Mouse (Mus musculus): Measurements from ENCODE around the gene Ddb1. TPM values are rescaled to one million over a fixed set of nuclear protein-coding genes. Genes with fewer than 3 reads are reported as not detected.

Ddb1 gene
- polyA plus RNA-seq, 2 experiments from 2014 or later: 79.6 to 85.1 TPM

DNA sequence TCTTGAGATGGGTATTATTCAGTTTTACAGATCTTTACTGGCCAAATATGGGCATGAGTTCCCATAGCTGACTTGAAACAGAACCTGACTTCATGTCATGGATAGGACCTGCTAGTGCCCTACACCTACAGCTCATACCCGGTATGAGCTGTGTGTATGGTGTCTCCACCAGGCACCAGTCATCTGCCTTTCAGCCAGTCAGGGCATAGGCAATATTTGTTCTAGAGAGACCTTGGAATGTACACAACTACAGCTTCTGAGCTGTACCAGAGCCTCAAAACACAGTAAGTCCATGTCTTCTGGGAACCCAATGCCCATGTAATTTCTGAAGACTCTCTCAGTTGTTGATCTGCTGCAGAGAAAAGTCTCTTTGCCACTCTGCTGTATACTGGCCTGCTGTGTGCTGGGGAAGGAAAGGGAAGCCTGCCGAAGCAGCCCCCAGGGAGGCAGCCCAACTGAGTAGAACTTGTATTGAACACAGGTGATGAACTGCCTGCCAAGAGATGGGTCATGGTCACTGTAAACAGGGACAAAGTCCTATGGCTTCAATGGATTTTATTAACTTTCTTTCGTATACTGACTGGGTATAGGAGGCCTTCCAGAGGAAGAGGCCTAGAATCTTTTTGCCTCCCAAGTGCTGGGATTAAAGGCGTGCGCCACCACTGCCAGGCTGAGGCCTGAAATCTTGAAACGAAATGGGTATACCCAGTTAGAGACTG, 13.3 kb upstream of the Ddb1 start:
- no peak for ATAC-seq

GRCm38 (mm10) chr19:10598188-10598587, 6.9 kb upstream of the Ddb1 start:
- ATAC-seq: no peak

DNA sequence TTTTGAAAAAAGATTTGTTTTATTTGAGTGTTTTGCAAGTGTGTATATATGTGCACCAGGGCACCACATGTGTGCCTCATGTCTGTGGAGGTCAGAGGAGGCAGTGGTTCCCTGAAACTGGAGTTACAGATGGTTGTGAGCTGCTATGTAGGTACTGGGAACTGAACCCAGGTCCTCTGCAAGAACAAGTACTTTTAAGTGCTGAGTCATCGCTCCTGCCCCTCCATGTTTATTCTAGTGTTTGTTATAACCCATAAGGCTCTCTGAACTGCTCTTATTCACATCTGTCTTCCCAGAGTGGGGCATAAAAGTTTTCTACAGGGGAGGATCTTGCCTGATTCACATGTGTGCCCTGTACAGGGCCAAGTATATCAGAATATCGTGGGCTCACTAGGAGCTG, 5.5 kb upstream of the Ddb1 start:
- no peak for ATAC-seq

GRCm38 (mm10) chr19:10602247-10602769, 2.8 kb upstream of the Ddb1 start:
- no peak for ATAC-seq

DNA sequence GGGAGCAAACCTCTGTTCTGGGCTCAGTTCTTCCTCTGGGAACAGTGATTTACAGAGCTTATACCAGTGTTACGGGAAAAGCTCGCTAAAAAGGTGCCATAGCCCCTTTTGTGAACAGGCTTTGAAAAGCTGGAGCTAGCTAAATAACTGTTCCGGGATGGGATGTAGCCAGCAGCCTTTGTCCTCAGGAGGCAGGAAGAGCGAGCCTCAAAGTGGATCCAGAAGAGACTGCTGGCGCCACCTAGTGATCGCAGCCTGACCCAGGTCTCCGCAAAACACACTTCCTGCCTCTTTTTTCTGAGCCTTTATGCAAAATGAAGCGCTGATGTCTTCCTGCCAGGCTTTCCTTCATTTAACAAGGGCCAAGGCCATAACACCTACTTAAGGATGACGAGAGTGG, 2.3 kb upstream of the Ddb1 start:
- peak; percentile 57 for ATAC-seq

DNA sequence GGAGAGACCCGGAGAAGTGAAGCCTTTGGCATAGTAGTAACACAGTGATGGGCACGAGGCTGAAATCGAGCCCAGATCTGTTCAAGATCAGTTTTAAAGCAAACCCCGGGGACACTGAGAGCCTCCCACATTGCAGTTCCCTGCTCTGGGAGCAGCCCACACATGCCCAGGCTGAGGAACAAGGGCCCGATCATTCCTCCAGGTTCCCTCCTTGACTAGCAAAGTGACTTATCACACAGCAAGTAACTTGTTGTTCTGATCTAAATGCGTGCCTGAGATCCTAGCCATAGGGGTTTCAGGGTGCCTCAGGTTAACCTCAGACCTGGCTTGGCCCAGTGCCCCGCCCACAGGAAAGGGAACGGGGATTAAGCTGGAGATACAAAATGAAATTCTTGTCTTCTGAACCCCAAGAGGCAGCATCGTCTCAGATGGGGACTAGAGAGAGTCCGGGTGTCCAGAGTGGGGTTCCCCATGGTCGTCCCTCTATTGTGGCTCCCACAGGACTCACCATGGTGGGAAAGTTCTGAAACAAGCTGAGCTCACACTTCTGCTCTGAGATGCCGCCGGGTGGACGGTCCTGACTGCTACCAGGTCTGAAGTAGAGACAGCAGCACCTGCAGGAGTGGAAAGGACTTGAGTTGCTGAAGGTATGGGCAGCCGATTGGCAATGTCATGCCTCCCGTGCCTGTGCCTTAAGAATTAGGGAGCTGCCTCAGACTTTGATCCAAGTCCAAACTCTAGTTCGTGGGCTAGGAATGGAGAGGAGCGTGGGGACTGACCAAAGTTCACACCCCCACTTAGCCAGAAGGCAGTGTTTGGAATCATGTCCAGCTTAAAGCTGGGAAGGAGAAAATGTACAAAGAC, 1.2 kb upstream of the Ddb1 start:
- ATAC-seq: no peak

DNA sequence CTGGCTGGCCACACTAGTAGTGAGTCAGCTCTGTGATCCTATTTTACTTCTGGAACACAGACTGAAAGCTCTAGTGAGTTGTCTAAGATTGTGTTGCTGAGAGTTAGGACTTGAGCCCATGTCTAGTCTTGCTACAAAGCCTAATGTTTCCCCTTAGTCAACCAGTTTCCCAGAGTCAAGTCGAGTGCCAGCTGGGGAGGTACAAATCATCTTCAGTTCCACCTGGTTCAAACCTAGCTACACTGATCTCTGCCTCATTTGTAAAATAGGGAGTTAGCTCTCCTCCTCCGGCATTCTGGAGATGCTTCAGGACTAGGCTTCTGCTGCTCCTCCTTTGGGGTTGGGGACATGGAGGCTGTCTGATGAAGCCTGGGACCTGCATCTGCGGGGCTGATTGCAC, 593 bp upstream of the Ddb1 start:
- ATAC-seq: no peak

DNA sequence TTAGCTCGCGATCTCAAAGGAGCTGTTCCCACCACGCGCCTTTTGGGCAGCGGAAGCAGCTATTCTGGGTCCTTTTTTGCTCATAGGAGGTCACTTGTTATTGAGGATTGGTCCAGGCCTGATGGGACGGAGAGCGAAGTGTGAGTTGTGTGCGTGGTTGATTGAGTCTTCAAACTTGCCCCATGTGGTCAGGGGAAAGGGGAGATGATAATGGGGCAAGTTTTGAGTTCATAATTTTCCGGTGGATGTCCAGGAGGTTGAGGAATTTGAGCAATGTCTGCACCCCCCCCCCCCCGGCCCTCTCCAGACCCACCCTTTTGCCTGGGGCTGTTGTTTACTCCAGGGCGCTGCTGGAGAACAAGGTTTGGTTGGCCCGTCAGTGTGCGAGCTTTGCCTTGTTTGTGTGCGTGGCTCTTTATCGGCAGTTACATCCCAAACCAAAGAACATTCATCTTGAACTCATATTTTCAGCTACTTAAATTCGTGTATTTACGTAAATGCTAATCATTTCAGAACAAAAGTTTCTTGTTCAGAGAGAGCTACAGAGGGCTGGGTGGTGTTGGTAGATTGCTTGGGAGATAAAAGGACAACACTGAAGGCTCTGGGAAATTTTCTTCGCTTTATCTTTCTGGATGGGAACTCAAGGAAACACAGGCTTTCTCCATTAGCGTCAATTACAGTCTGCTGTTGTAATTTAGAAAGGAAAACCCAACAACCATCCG, 935 bp downstream of the Ddb1 start:
- no peak for ATAC-seq

GRCm38 (mm10) chr19:10608573-10609240, 3.6 kb downstream of the Ddb1 start:
- ATAC-seq: no peak

GRCm38 (mm10) chr19:10634106-10634871, 29.2 kb downstream of the Ddb1 start, which contains the start of gene Vwce:
Gene Vwce, plus strand, starts transcription at chr19:10634213.
- ATAC-seq: no peak

DNA sequence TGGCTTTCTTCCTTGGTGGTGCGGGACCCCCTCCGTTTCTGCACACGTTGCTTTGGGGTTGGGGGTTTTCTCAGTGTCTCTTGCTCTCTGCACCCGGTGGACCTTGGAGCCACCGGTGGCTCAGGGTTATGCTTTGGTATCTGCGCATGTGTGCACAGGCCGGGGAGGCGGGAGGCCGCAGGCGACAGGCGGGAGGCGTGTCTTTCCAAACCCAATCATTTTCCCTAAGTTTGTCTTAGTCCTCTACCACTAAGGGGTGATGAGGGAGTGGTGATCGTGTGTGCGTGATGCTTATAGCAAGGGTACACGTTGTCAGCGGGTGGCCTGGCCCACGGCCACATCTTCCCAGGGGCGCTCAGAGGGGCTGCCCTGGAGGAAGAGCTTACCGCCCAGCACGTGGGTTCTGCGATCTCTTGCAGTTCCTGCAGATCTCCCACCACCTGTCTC, 29.8 kb downstream of the Ddb1 start:
- ATAC-seq: no peak

DNA sequence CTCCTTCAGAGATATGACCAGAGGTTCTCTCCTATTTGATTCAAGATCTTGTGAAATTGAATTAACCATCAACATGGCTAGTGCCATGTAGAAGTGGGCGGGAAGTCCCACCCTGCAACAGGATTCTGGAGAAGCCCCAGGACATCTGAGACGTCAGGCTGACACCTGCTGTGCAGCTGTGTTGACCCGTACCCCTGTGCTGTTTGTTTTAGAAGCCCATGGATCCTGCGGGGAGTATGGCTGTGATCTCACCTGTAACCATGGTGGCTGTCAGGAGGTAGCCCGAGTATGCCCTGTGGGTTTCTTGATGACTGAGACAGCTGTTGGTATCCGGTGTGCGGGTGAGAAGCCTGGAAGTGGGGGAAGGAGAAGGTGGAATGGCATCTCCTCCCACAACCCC, 32.7 kb downstream of the Ddb1 start:
- no peak for ATAC-seq

DNA sequence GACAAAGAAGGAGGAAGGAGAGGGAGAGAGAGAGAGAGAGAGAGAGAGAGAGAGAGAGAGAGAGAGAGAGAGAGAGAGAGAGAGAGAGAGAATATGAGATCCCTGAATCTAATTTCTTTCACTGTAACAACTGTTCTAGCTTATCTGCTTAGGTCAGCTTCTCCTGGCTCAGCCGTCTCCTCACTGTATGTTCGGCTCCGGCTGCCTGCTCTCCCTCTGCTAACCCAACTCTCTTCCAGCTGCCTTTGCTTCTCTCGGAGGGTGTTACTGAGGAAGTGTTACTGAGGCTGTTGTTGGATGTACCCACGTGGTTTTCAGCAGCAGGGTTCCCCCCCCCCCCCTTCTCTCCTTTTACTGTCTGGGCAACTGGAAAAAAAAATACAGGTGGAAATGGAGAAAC, 35.0 kb downstream of the Ddb1 start:
- no peak for ATAC-seq

DNA sequence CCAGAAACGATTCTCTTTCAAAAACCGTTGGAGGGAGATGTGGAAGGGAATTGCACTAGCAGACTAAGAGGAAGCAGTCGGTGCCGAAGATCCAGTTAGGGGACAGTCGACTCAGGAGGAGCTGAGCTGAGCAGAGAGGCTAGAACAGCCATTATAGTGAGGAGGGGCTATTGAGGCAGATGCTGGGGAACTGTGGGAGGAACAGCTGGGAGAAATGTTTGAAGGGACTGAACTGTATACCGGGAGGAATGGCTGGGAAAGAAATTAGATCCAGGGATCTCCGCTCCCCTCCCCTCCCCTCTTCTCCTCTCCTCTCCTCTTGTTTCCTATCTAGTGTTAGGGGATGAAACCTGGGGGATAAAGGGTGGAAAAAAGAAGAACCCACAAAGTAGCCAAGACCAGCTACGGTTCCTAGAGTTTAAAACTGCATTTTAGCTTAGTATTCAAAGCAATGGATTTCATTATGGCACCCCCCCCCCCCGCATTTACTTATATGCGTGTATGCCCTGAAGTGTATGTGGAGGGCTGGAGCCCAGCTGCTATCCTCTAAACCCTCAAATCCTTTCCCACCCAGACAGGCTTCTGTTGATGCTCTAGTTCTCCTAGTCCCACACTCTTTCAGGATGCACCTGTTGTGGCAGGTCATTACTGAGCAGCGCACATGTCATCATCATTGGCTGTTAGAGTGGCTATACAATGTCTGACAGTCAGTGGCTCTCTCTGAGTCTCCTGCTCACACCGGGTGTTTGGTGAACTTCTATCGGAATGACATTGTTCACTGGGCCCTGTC, 35.7 kb downstream of the Ddb1 start:
- ATAC-seq: no peak

DNA sequence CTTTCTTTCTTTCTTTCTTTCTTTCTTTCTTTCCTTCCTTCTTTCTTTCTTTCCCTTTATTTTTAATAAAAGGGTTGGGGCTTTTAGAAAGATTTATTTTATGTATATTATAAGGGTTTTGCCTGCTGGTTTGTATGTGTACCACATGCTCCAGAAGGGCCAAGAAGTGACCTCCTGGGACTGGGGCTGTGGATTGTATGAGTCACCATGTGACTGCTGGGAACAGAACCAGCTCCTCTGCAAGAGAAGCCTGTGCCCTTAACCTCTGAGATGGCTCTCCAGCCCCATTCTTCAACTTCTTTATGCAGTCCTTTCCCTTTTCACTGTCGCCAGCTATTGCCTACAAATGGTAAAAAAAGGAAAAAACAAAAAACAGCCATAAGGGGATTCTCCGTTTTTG, 40.5 kb downstream of the Ddb1 start:
- ATAC-seq: no peak

DNA sequence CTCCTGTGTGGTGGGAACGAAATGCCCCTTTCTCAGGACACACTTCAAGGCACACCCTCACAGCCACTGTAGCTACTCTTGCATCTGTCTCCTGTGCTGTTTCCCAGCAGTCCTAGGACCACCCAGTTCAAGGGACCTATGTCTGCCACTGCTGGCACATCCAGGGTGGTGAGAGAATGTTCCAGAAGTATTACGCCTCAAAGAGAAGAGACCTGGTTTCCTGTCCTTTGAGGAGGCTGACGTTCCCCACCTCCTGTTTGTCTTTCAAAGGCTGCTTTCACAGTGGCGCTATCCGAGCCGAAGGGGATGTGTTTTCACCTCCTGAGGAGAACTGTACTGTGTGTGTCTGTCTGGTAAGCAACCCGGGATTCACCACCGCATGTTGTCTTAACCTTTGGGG, 43.0 kb downstream of the Ddb1 start:
- ATAC-seq: no peak

DNA sequence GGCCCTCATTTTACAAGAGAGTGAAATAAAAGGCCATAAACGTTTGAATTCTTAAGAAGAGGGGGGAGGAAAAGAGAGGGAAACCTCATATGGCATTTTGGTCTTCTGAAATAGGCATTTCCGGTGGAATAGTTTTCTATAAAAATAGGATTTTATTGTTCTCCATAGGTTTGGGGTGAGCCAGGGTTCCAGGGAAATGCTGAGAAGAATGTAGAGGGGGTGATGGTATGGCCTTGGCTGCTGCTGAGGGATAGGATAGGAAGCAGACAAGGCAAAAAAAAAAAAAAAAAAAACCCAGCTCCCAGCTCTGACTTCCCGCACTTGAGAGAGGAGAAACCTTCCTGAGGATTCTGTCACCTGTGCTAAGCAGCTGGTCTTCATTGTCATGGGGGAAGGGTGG, 50.9 kb downstream of the Ddb1 start:
- no peak for ATAC-seq

- no peak for ATAC-seq
Measured at GRCm38 (mm10) chr19:10657742-10658141, 52.6 kb downstream of the Ddb1 start.

GRCm38 (mm10) chr19:10658406-10658805, 53.3 kb downstream of the Ddb1 start:
- ATAC-seq: no peak

- no peak for ATAC-seq
Measured at GRCm38 (mm10) chr19:10661373-10661772, 56.2 kb downstream of the Ddb1 start.

DNA sequence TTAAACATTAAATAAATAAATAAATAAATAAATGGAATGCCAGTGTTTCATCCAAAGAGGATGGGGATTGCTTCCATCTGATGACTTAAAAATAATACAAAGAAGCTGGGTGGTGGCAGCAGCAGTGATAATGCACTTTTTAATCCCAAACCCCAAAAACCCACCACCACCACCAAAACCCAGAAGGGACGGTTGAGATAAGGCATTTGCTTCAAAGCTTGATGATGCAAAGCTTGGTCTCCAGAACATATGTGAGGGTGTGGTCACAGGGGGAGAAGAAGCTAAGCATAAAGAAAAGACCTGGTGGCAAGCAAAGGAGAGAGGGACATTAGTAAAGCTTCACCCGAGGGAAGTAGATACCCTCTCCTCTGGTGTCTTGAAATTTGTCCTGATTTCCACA, 56.8 kb downstream of the Ddb1 start:
- ATAC-seq: no peak

Measured in activated CD4-positive, CD25-positive, alpha-beta regulatory T cell, adult 4 months (primary cell).